Mouse (Mus musculus) kidney, embryonic 15.5 days (tissue): ENCODE measurements around the gene Comt. TPM values are rescaled to one million over a fixed set of nuclear protein-coding genes. Genes with fewer than 3 reads are reported as not detected.

Experiments used
- ATAC-seq: fragments of 200-750 bp; cut with Nextera tagmentation; replicated peaks from 2 replicates; pipeline ENCODE4 v1.8.0; 2017; ENCODE audit warnings: moderate TSS enrichment; ENCODE audit not compliant: low FRiP score
- H3K27ac ChIP-seq: fragments of 300-500 bp; sonication (generic); 2 replicates; pipeline ENCODE4 v1.5.1; 2015; ENCODE audit warnings: mild to moderate bottlenecking, inconsistent platforms
- H3K27me3 ChIP-seq: fragments of 300-500 bp; sonication (generic); 2 replicates; pipeline ENCODE4 v1.6.1; 2015; ENCODE audit warnings: inconsistent platforms
- H3K36me3 ChIP-seq: fragments of 300-500 bp; sonication (generic); 2 replicates; pipeline ENCODE4 v1.6.1; 2015; ENCODE audit warnings: inconsistent platforms
- H3K4me1 ChIP-seq: fragments of 300-500 bp; sonication (generic); 2 replicates; pipeline ENCODE4 v1.6.1; 2015; ENCODE audit warnings: inconsistent platforms
- H3K4me2 ChIP-seq: fragments of 300-500 bp; sonication (generic); 2 replicates; pipeline ENCODE4 v1.6.1; 2015; ENCODE audit warnings: moderate library complexity, mild to moderate bottlenecking, inconsistent platforms
- H3K4me3 ChIP-seq: fragments of 300-500 bp; sonication (generic); replicated peaks from 2 replicates; pipeline ENCODE4 v1.5.1; 2015; ENCODE audit warnings: mild to moderate bottlenecking, inconsistent platforms
- H3K9ac ChIP-seq: fragments of 300-500 bp; sonication (generic); 2 replicates; pipeline ENCODE4 v1.6.1; 2015; ENCODE audit warnings: mild to moderate bottlenecking, inconsistent platforms
- H3K9me3 ChIP-seq: fragments of 300-500 bp; sonication (generic); replicated peaks from 2 replicates; pipeline ENCODE4 v1.6.1; 2016; ENCODE audit warnings: inconsistent platforms
- WGBS: fragments of 180-500 bp; shearing (Covaris S2); methylation state at CpG from one replicate; pipeline ENCODE4 v1.1.7; 2015; ENCODE audit warnings: mixed read lengths; 5-methylcytosine and 5-hydroxymethylcytosine counted together
- polyA plus RNA-seq: library from polyadenylated mRNA; unstranded; fragments of >200 nt; fragmentation: Nextera tagmentation; extraction: Ambion mirVana; gene quantifications from 2 replicates; pipeline ENCODE4 v1.2.1, GENCODE M21; 2015

Comt gene
- polyA plus RNA-seq, 1 experiment from 2014 or later: 103 TPM

DNA sequence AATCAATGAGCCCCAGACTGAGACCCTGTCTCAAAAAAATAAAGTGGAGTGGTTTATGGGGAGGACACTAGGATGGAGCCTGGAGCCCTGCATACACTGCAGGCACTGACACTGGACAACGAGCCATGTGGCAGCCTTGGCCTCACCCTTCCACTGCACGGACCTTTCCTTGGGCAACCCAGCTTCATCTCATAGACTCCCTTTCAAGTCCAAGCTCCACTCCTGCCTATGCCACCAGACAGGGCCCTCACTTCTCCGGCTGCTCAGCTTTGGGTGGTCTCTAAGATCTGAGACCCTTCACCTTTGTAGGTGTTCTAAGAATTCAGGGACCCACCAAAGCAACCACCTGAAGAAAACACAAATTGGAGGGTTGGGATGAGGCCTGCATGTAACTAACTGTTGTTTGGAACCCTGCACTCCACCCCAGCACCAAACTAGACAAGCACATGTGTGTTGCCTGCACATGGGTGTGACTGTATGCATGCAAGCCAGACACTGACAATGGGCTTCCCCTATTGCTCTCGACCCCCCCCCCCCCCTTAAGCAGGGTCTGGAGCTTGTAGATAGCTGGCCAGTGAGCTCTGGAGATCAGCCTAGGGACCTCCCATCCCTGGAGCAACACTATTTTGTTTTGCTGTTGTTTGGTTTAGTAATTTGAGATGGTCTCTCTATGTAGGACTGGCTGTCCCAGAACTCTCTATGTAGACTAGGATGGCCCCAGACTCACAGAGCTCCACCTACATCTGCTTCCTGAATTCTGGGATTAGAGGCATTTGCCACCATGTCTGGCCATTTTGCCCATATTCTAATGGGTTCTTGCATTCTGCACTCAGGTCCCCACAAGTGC, 7.7 kb downstream of the Comt start:
- H3K4me2 ChIP-seq: no peak overlapping the region
- no peak overlapping the region for H3K9ac ChIP-seq
- ATAC-seq: no peak
- no peaks in the 10 kb centered on the region for H3K27me3 ChIP-seq
- H3K36me3 ChIP-seq: peaks cover 53% of the 10 kb centered on the region
- peaks cover 26% of the 10 kb centered on the region for H3K4me1 ChIP-seq
- H3K27ac ChIP-seq: no peak overlapping the region
- H3K4me3 ChIP-seq: no peak overlapping the region
- H3K9me3 ChIP-seq: no peaks in the 10 kb centered on the region
- 85% methylated on average over 4 of the region's 4 CpGs for WGBS

DNA sequence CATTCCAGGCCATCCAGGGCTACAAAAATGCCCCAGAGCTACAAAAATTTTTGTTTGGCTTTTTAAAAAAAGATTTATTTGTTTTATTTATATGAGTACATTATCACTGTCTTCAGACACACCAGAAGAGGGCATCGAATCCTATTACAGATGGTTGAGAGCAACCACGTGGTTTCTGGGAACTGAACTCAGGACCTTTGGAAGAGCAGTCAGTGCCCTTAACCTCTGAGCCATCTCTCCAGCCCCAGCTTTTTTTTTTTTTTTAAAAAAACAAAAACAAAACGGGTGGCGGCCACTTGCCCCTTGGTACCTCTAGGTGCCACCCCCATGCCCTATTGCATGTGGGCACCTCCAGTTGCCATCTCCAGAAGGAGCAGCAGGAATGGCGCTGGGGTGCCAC, 9.2 kb downstream of the Comt start:
- H3K27ac ChIP-seq: no peak overlapping the region
- H3K36me3 ChIP-seq: peaks cover 58% of the 10 kb centered on the region
- peaks cover 15% of the 10 kb centered on the region for H3K4me1 ChIP-seq
- WGBS: 86% methylated on average over 5 of the region's 5 CpGs
- no peak overlapping the region for H3K4me3 ChIP-seq
- no peak overlapping the region for H3K4me2 ChIP-seq
- no peak overlapping the region for H3K9ac ChIP-seq
- no peak for ATAC-seq
- no peaks in the 10 kb centered on the region for H3K9me3 ChIP-seq
- H3K27me3 ChIP-seq: no peaks in the 10 kb centered on the region

DNA sequence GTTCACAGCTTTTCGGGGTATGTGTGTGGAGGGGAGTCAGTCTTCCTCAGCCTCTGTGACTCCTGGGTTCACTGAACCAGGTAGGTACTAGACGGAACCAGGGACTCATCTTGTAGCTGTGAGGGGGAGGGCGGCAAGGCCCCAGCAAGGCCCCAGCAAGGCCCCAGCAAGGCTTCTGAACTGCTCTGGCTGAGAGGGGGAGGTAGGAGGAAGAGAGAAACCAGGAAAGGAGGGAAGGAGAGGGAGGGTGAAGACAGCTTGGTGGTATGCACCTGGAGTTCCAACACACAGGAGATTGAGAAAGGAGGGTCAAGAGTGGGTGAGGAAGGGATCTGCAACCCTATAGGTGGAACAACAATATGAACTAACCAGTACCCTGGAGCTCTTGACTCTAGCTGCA, 9.8 kb downstream of the Comt start:
- no peaks in the 10 kb centered on the region for H3K9me3 ChIP-seq
- peaks cover 53% of the 10 kb centered on the region for H3K36me3 ChIP-seq
- H3K4me3 ChIP-seq: no peak overlapping the region
- H3K27ac ChIP-seq: peak overlapping the region; percentile 83
- peak; percentile 42 for ATAC-seq
- H3K4me1 ChIP-seq: peaks cover 18% of the 10 kb centered on the region
- H3K9ac ChIP-seq: no peak overlapping the region
- WGBS: 57% methylated on average over 3 of the region's 3 CpGs
- H3K27me3 ChIP-seq: no peaks in the 10 kb centered on the region
- H3K4me2 ChIP-seq: 0 out of 2 replicates have a peak overlapping the region, but pooled peaks have one; percentile 8

DNA sequence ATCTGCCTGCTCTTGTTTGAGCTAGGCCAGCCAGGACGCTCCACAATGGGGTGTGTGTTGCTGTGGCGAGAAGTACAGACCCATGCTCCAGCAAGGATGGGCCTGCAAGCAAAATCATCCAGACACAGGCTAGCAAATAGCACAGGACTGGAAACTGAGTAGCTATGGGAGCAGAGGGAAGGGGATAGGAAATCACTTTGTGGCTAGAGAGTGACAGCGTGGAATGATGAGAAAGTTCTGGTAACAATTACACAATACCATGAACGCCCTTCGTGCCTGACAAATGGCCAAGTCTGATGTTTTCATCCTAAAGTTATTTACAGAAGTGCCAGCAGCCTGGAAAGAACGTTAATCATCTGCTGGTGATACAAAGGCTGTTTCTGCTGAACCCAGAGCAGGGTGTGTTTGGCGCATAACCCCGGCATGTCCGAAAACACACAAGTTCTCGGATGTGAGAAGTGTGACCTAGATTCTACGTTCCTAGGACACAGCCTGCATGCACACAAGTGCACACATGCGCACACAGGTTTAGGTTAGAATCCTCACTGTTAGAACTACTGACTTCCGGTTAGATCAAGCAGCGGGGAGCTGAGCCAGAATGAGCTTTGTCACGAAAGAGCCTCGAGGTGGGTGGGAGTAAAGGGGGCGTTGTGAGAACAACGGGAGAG, 10.4 kb downstream of the Comt start:
- WGBS: 44% methylated on average over 18 of the region's 18 CpGs
- Histone ChIP-seq H3K36me3 (peaks cover 48% of the 10 kb centered on the region), H3K27me3 (no peaks in the 10 kb centered on the region), H3K4me3 (no peak overlapping the region), H3K4me1 (peaks cover 24% of the 10 kb centered on the region), H3K4me2 (0 out of 2 replicates have a peak overlapping the region, but pooled peaks have one; percentile 8), H3K9me3 (no peaks in the 10 kb centered on the region), H3K9ac (no peak overlapping the region), H3K27ac (peak overlapping the region; percentile 83)
- peak; percentile 28; the same call in 1 of the 2 replicates for ATAC-seq

DNA sequence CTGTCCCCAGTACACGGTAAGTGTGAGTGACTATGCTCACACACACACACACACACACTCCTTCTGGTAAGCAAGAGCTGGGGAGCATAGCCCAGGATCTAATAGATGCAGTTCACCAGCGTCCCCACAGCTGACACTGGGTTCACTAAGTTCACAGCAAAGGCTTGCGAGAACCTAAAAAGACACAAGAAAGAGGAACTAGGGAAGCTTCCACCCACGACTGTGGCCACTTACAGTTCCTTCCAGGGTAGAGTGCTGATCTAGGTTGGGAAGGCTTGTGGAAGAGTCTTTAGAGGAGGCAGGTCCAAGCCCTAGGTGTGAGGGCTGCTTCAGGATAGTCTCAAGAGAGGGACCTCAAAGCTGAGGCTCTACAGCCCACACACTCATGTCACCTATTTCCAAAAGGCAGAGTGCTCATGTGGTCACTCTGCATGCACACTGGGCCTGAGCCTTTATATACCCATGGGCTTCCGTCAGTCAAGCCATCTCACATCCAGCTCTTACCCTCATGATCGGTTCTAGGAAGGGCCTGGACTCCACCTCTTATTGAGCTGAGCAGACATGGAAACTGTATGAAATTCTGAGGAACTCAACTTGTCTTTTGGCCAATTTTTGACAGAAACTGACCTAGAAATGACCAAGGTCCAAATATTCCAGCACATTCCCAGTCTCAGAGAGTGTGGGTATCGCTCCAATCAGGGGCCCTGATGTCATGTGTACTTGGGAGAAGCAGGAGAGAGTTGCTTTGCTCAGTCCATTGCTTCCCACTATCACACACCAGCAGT, 13.4 kb downstream of the Comt start:
- Histone ChIP-seq H3K27me3 (no peaks in the 10 kb centered on the region), H3K27ac (no peak overlapping the region), H3K36me3 (peaks cover 52% of the 10 kb centered on the region), H3K9ac (no peak overlapping the region), H3K9me3 (no peaks in the 10 kb centered on the region), H3K4me3 (no peak overlapping the region), H3K4me1 (peaks cover 43% of the 10 kb centered on the region), H3K4me2 (no peak overlapping the region)
- 85% methylated on average over 7 of the region's 7 CpGs for WGBS
- no peak for ATAC-seq

DNA sequence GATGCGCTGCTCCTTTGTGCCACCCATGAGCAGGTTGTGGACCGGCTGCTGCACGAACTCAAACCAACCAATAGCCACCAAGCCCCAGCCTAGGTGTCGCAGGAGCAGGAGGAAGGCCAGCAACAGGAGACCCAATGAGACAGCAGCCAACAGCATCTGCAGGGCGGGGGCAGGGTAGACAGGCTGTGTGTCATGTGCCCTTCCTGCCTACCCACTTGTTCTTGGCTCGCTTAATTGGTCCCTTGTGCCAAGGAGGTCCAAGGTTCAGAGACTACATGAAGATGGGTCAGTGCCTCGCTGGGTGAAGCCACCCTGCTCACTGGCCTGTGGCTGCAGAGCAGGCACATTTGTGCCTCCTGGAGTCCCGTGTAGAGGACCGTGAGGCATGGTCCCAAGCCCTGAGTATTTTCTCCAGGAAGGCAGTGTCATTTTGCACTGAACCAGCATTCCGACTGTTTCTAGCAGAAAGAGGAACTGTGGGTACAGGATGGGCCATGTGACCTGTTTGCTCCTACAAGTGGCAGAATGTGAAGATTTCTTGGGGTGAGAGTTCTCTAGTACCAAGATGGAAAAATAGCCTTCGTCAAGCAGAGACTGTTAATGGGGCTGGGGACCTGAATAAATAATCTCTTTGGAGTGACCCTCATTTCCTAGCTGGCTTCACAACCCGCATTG, 14.7 kb downstream of the Comt start:
- peak; percentile 55 for ATAC-seq
- Histone ChIP-seq H3K4me3 (no peak overlapping the region), H3K4me1 (peaks cover 40% of the 10 kb centered on the region), H3K27me3 (no peaks in the 10 kb centered on the region), H3K9me3 (no peaks in the 10 kb centered on the region), H3K4me2 (0 out of 2 replicates have a peak overlapping the region, but pooled peaks have one; percentile 13), H3K9ac (no peak overlapping the region), H3K36me3 (peaks cover 57% of the 10 kb centered on the region), H3K27ac (peak overlapping the region; percentile 69)
- 69% methylated on average over 12 of the region's 12 CpGs for WGBS

DNA sequence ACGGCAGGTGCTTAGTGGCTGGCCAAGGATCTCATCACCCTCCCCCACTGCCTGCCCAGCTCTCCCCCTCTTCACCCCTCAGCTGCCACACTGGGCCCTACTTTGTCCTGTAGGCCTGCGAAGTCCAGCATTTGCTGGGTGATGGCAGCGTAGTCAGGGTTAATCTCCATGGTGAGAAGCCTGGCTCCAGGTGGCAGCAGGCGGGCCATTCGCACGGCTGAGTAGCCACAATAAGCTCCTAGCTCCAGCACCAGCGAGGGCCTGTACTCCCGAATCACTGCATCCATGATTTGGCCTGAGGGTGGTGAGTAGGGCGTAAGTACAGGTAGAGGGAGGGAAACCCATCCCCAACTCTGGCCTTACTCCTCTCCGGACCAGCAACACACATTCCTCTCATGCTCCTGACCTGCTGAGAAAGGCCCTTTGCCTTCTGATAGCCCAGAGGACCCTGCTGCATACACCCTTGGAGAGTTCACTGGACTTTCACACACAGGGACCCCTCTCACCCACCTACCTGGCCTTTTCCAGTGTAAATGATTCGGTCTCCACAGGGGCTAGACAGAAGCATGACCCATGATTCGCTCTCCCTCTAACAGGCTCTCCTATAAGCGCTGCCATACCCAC, 15.5 kb downstream of the Comt start:
- no peak overlapping the region for H3K9ac ChIP-seq
- peaks cover 62% of the 10 kb centered on the region for H3K36me3 ChIP-seq
- no peaks in the 10 kb centered on the region for H3K9me3 ChIP-seq
- H3K4me1 ChIP-seq: peaks cover 36% of the 10 kb centered on the region
- H3K4me2 ChIP-seq: peak overlapping the region; percentile 13; the same call in 1 of the 2 replicates
- H3K4me3 ChIP-seq: no peak overlapping the region
- H3K27me3 ChIP-seq: no peaks in the 10 kb centered on the region
- H3K27ac ChIP-seq: peak overlapping the region; percentile 69
- ATAC-seq: peak; percentile 58
- 53% methylated on average over 13 of the region's 13 CpGs for WGBS

DNA sequence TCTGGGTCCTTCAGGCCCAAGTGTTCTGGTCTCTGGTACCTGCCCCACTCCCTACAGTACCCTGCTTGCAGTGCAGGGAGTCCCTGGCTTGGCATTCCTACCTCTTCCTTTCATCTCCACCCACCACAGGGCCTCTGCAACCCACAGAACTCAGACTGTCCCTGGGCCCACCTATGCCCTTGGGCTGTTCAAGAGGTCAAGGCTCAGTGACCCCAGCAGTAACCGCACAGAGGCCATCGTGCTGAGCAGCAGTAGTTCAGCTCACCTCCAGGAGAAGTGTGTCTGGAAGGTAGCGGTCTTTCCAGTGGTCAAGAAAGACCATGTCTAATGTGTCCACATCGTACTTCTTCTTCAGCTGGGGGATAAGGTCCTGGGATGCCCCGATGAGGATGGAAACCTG, 16.2 kb downstream of the Comt start:
- no peak overlapping the region for H3K9ac ChIP-seq
- H3K4me2 ChIP-seq: no peak overlapping the region
- no peaks in the 10 kb centered on the region for H3K9me3 ChIP-seq
- H3K27ac ChIP-seq: peak overlapping the region; percentile 41
- peaks cover 32% of the 10 kb centered on the region for H3K4me1 ChIP-seq
- peaks cover 61% of the 10 kb centered on the region for H3K36me3 ChIP-seq
- WGBS: 69% methylated on average over 5 of the region's 5 CpGs
- H3K4me3 ChIP-seq: no peak overlapping the region
- H3K27me3 ChIP-seq: no peaks in the 10 kb centered on the region
- ATAC-seq: no peak

DNA sequence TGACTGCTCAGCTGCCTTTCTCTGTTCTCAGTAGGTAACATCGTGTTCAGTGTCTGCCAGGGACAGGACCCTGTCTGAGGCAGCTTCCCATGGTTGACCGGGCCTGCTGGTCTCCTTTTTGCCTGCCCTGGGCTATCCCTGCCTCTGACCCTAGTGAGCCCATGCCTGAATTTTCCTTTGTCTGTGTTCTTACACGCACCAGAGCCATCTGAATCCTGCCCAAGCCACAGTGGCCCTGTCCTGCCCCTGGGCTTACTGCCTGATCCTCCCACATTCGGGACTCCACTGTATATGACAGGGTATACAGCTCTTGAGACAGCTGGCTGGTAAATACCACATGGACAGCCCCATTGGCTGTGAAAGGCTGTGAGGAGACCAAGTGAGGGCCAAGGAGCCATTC, 16.9 kb downstream of the Comt start:
- H3K27ac ChIP-seq: no peak overlapping the region
- no peaks in the 10 kb centered on the region for H3K9me3 ChIP-seq
- no peak overlapping the region for H3K4me3 ChIP-seq
- H3K27me3 ChIP-seq: no peaks in the 10 kb centered on the region
- peaks cover 63% of the 10 kb centered on the region for H3K36me3 ChIP-seq
- no peak overlapping the region for H3K9ac ChIP-seq
- no peak for ATAC-seq
- 51% methylated on average over 4 of the region's 4 CpGs for WGBS
- peaks cover 32% of the 10 kb centered on the region for H3K4me1 ChIP-seq
- H3K4me2 ChIP-seq: no peak overlapping the region

DNA sequence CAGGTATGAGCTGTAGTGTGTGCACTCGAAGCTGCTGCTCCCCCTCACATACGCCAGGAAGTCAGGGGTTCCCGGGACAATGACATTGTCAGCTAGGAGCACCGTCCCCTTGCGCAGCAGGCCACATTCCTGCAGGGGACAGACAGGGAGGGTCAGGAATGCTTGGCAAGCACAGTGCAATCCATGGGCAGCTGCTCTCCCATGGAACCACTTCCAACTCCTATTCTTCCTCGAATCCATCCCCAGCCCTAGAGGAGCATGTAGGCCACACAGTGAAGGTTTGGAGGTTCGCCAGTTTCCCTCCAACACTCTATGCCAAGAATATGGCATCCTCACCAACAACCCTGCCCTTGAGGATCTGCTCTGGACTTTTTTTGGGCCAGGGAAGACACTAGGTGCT, 18.7 kb downstream of the Comt start:
- Histone ChIP-seq H3K27ac (no peak overlapping the region; the same call in 1 of the 2 replicates), H3K4me2 (no peak overlapping the region)
- no peak for ATAC-seq

DNA sequence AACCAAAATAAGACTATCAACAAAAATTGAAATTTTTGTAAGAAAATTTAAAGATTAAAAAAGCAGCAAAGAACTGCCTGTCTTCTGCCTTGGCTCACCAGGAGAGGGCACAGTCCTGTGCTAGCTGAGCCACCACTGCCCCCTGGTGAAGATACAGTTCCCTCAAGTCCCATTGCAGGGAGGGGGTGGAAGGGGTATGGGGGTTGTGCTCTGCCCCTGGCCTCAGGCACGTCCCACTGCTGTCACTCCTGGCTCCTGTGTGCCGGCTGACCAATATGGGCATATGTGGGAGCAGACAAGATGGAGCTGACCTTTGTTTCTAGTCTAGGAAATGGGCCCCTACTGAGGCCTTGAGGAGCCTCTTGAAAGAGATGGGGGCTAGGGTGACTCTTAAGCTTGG, 20.4 kb downstream of the Comt start:
- Histone ChIP-seq H3K36me3 (peaks cover 79% of the 10 kb centered on the region), H3K27ac (0 out of 2 replicates have a peak overlapping the region, but pooled peaks have one; percentile 54), H3K9ac (no peak overlapping the region), H3K4me1 (peaks cover 24% of the 10 kb centered on the region), H3K4me2 (no peak overlapping the region), H3K9me3 (no peaks in the 10 kb centered on the region), H3K27me3 (no peaks in the 10 kb centered on the region), H3K4me3 (no peak overlapping the region)
- peak; percentile 52 for ATAC-seq
- WGBS: 13% methylated on average over 2 of the region's 2 CpGs

More for the DNA sequence above, 18.7 kb downstream of the Comt start:
- Histone ChIP-seq H3K4me1 (peaks cover 32% of the 10 kb centered on the region), H3K4me3 (no peak overlapping the region), H3K36me3 (peaks cover 72% of the 10 kb centered on the region), H3K27me3 (no peaks in the 10 kb centered on the region), H3K9me3 (no peaks in the 10 kb centered on the region), H3K9ac (no peak overlapping the region)
- 73% methylated on average over 7 of the region's 7 CpGs for WGBS
